Mouse (Mus musculus) forebrain, embryonic 11.5 days (tissue): ENCODE measurements around the gene Trim9. TPM values are rescaled to one million over a fixed set of nuclear protein-coding genes. Genes with fewer than 3 reads are reported as not detected.

Source experiments
- ATAC-seq: fragments of 200-750 bp; cut with Nextera tagmentation; replicated peaks from 2 replicates; pipeline ENCODE4 v1.8.0; 2017; ENCODE audit warnings: moderate TSS enrichment; ENCODE audit not compliant: low FRiP score
- DNase-seq: peaks from one replicate; pipeline ENCODE4 v3.0.0-alpha.2; 2017; ENCODE audit warnings: low spot score
- H3K27ac ChIP-seq: fragments of 300-500 bp; sonication (generic); 2 replicates; pipeline ENCODE4 v1.5.1; 2014; ENCODE audit warnings: low read depth, low read length
- H3K27me3 ChIP-seq: fragments of 300-500 bp; sonication (generic); 2 replicates; pipeline ENCODE4 v1.6.1; 2014; ENCODE audit warnings: mild to moderate bottlenecking, low read length, mixed read lengths; ENCODE audit not compliant: control insufficient read depth, insufficient read depth
- H3K36me3 ChIP-seq: fragments of 300-500 bp; sonication (generic); 2 replicates; pipeline ENCODE4 v1.6.1; 2014; ENCODE audit warnings: mild to moderate bottlenecking, low read length, moderate library complexity, mixed read lengths; ENCODE audit not compliant: control insufficient read depth, insufficient read depth
- H3K4me1 ChIP-seq: fragments of 300-500 bp; sonication (generic); replicated peaks from 2 replicates; pipeline ENCODE4 v1.6.1; 2014; ENCODE audit warnings: low read length, mixed read lengths; ENCODE audit not compliant: control insufficient read depth, insufficient read depth
- H3K4me2 ChIP-seq: fragments of 300-500 bp; sonication (generic); 2 replicates; pipeline ENCODE4 v1.6.1; 2014; ENCODE audit warnings: low read depth, mild to moderate bottlenecking, low read length, moderate library complexity, mixed read lengths; ENCODE audit not compliant: severe bottlenecking
- H3K4me3 ChIP-seq: fragments of 300-500 bp; sonication (generic); 2 replicates; pipeline ENCODE4 v1.5.1; 2014; ENCODE audit warnings: low read depth, low read length
- H3K9ac ChIP-seq: fragments of 300-500 bp; sonication (generic); 2 replicates; pipeline ENCODE4 v1.6.1; 2014; ENCODE audit warnings: low read length
- H3K9me3 ChIP-seq: fragments of 300-500 bp; sonication (generic); 2 replicates; pipeline ENCODE4 v1.6.1; 2016; ENCODE audit warnings: low read length, mixed read lengths; ENCODE audit not compliant: control insufficient read depth
- WGBS: fragments of 180-500 bp; shearing (Covaris S2); extraction: QIAGEN DNeasy Blood & Tissue Kit; methylation state at CpG from one replicate; pipeline ENCODE4 v1.1.7; 2014; 5-methylcytosine and 5-hydroxymethylcytosine counted together
- polyA plus RNA-seq: library from polyadenylated mRNA; unstranded; fragments of >200 nt; fragmentation: Nextera tagmentation; extraction: Ambion mirVana; gene quantifications from 2 replicates; pipeline ENCODE4 v1.2.1, GENCODE M21; 2014

The Trim9 gene
- polyA plus RNA-seq, 1 experiment from 2014 or later = 14.5 TPM

- Histone ChIP-seq H3K4me1 (no peaks in the 10 kb centered on the region), H3K4me2 (no peak overlapping the region)
- WGBS = 34% methylated on average over 7 of the region's 7 CpGs
Observed at GRCm38 (mm10) chr12:70263721-70264120, 83.7 kb downstream of the Trim9 start.

GRCm38 (mm10) chr12:70262271-70262953 lies 85.0 kb downstream of the Trim9 start:
- Histone ChIP-seq H3K9ac (no peak overlapping the region), H3K36me3 (no peaks in the 10 kb centered on the region), H3K4me3 (no peak overlapping the region), H3K27me3 (no peaks in the 10 kb centered on the region; the same call in none of the 2 replicates), H3K27ac (no peak overlapping the region), H3K9me3 (no peaks in the 10 kb centered on the region), H3K4me1 (no peaks in the 10 kb centered on the region), H3K4me2 (no peak overlapping the region)
- peak; percentile 29 for DNase-seq
- no peak for ATAC-seq
- WGBS = 92% methylated on average over 17 of the region's 17 CpGs

More at GRCm38 (mm10) chr12:70263721-70264120, 83.7 kb downstream of the Trim9 start:
- Histone ChIP-seq H3K9me3 (no peaks in the 10 kb centered on the region), H3K9ac (no peak overlapping the region), H3K27me3 (no peaks in the 10 kb centered on the region; the same call in none of the 2 replicates), H3K27ac (no peak overlapping the region), H3K36me3 (no peaks in the 10 kb centered on the region), H3K4me3 (no peak overlapping the region)
- ATAC-seq (no peak), DNase-seq (no peak)

- Histone ChIP-seq H3K4me2 (no peak overlapping the region), H3K4me1 (peaks cover 6% of the 10 kb centered on the region; the same call in 1 of the 2 replicates), H3K4me3 (no peak overlapping the region), H3K9ac (no peak overlapping the region), H3K9me3 (no peaks in the 10 kb centered on the region), H3K36me3 (no peaks in the 10 kb centered on the region), H3K27ac (no peak overlapping the region), H3K27me3 (no peaks in the 10 kb centered on the region)
- ATAC-seq (no peak), DNase-seq (peak; percentile 44)
- WGBS = 83% methylated on average over 15 of the region's 15 CpGs
Observed at GRCm38 (mm10) chr12:70251210-70251884, 96.1 kb downstream of the Trim9 start.

GRCm38 (mm10) chr12:70249616-70250157 lies 97.7 kb downstream of the Trim9 start:
- H3K27ac ChIP-seq = no peak overlapping the region
- no peaks in the 10 kb centered on the region for H3K9me3 ChIP-seq
- H3K4me3 ChIP-seq = no peak overlapping the region
- H3K4me2 ChIP-seq = no peak overlapping the region
- H3K9ac ChIP-seq = no peak overlapping the region
- peak; percentile 37 for DNase-seq
- no peaks in the 10 kb centered on the region for H3K27me3 ChIP-seq
- H3K4me1 ChIP-seq = peaks cover 6% of the 10 kb centered on the region; the same call in 1 of the 2 replicates
- WGBS = 86% methylated on average over 10 of the region's 10 CpGs
- ATAC-seq = no peak
- no peaks in the 10 kb centered on the region for H3K36me3 ChIP-seq

- no peaks in the 10 kb centered on the region for H3K36me3 ChIP-seq
- DNase-seq = peak; percentile 32
- H3K9ac ChIP-seq = 0 out of 2 replicates have a peak overlapping the region, but pooled peaks have one; percentile 13
- H3K4me2 ChIP-seq = no peak overlapping the region
- 0 out of 2 replicates have a peak, but pooled peaks have one; percentile 46 for ATAC-seq
- WGBS = 49% methylated on average over 15 of the region's 15 CpGs
- H3K4me1 ChIP-seq = peaks cover 6% of the 10 kb centered on the region; the same call in 1 of the 2 replicates
- H3K9me3 ChIP-seq = no peaks in the 10 kb centered on the region
- H3K4me3 ChIP-seq = no peak overlapping the region
- H3K27ac ChIP-seq = no peak overlapping the region
- no peaks in the 10 kb centered on the region for H3K27me3 ChIP-seq
Observed at GRCm38 (mm10) chr12:70247683-70248474, 99.5 kb downstream of the Trim9 start.

- no peaks in the 10 kb centered on the region for H3K27me3 ChIP-seq
- no peaks in the 10 kb centered on the region for H3K36me3 ChIP-seq
- no peak overlapping the region for H3K4me2 ChIP-seq
- H3K9me3 ChIP-seq = no peaks in the 10 kb centered on the region
- no peak overlapping the region for H3K9ac ChIP-seq
- ATAC-seq (no peak), DNase-seq (no peak)
- 90% methylated on average over 7 of the region's 7 CpGs for WGBS
- no peak overlapping the region for H3K4me3 ChIP-seq
- no peaks in the 10 kb centered on the region for H3K4me1 ChIP-seq
- no peak overlapping the region for H3K27ac ChIP-seq
Observed at GRCm38 (mm10) chr12:70242550-70242949, 104.9 kb downstream of the Trim9 start.

- H3K9me3 ChIP-seq = no peaks in the 10 kb centered on the region
- no peaks in the 10 kb centered on the region for H3K27me3 ChIP-seq
- ATAC-seq = no peak
- no peak overlapping the region for H3K4me2 ChIP-seq
- peaks cover 4% of the 10 kb centered on the region; the same call in 1 of the 2 replicates for H3K4me1 ChIP-seq
- no peak overlapping the region for H3K9ac ChIP-seq
- no peak overlapping the region for H3K27ac ChIP-seq
- H3K4me3 ChIP-seq = no peak overlapping the region
- no peak for DNase-seq
- no peaks in the 10 kb centered on the region for H3K36me3 ChIP-seq
- WGBS = 81% methylated on average over 5 of the region's 5 CpGs
Observed at GRCm38 (mm10) chr12:70239741-70240140, 107.7 kb downstream of the Trim9 start.

GRCm38 (mm10) chr12:70238604-70239003 lies 108.8 kb downstream of the Trim9 start:
- no peak for DNase-seq
- Histone ChIP-seq H3K4me1 (peaks cover 4% of the 10 kb centered on the region; the same call in 1 of the 2 replicates), H3K9me3 (no peaks in the 10 kb centered on the region), H3K27ac (no peak overlapping the region), H3K9ac (no peak overlapping the region), H3K36me3 (no peaks in the 10 kb centered on the region), H3K4me2 (no peak overlapping the region), H3K27me3 (no peaks in the 10 kb centered on the region), H3K4me3 (no peak overlapping the region)
- 69% methylated on average over 8 of the region's 8 CpGs for WGBS
- ATAC-seq = no peak
